ENCODE assay signal across 24 mouse cellular contexts in genomic region chr5:29641124-29641884, GRCm38 (mm10).
DNase-seq lines count a peak whose midpoint lies in the region; ATAC-seq and TF ChIP-seq lines count a peak whose summit lies in the region.
"Had no signal": no experiment of that assay in that cellular context is flagged by ENCODE, and none has a peak within 500 bp of the region (broad histone marks: within the 10 kb centered on the region; RNA-seq: fewer than 3 reads in every experiment).

No protein-coding gene starts in this region.

- no peaks in the 10 kb centered on the region for H3K4me1 ChIP-seq in kidney, adult 2 months (ENCODE audit: control insufficient read depth, insufficient read depth, low read length)
- H3K4me1 ChIP-seq: hindbrain, embryonic 10.5 days; hindbrain, embryonic 13.5 days had no signal

- WGBS in kidney, adult 2 months: 87% methylated on average over 7 of the region's 7 CpGs

- no peaks in the 10 kb centered on the region; the same call in none of the 2 replicates for H3K36me3 ChIP-seq in kidney, adult 2 months (ENCODE audit: control insufficient read depth, insufficient read depth, low read length)

- no peak for TF ChIP-seq CTCF in kidney, adult 2 months (conservative IDR thresholded peaks at IDR 0.05; ENCODE audit: insufficient read depth, insufficient read length, low read depth, low read length)

- no peaks in the 10 kb centered on the region for H3K27me3 ChIP-seq in kidney, adult 2 months (replicated peaks; ENCODE audit: control insufficient read depth, insufficient read depth, low read length)
- H3K27me3 ChIP-seq: hindbrain, embryonic 13.5 days had no signal

- no peak overlapping the region for H3K27ac ChIP-seq in kidney, adult 2 months (ENCODE audit: insufficient read depth, low read depth, low read length)
- H3K27ac ChIP-seq: hindbrain, embryonic 10.5 days; hindbrain, embryonic 13.5 days had no signal

- peak; percentile 7 for DNase-seq in heart, adult 11 months
- no peak for DNase-seq in heart, postnatal 14 days
- peak; percentile 63 for DNase-seq in NIH3T3 (ENCODE audit: low read depth)
- peak; percentile 9 for DNase-seq in fibroblast of lung, adult 2 months (ENCODE audit: low read depth)
- no peak for DNase-seq in c-Kit-positive CD71-positive TER-119-positive erythroid progenitor cells, embryonic 14.5 days (ENCODE audit: low spot score)
- DNase-seq in kidney, adult 2 months: no peak
- DNase-seq: adrenal gland, postnatal 10 days; adrenal gland, postnatal 36 days; cerebellum, adult 18-20 months; cerebellum, adult 9-10 months; cerebellum, postnatal 14 days; forebrain, postnatal 0 days; gastrocnemius, postnatal 10 days; gastrocnemius, postnatal 36 days; heart, postnatal 36 days; kidney, adult 18-20 months had no signal

- intact Hi-C loops in heart, postnatal 14 days (cut with DNase I): no loop called here

- no peak overlapping the region for H3K4me3 ChIP-seq in kidney, adult 2 months (ENCODE audit: insufficient read depth, low read depth, low read length)
- H3K4me3 ChIP-seq: hindbrain, embryonic 10.5 days; hindbrain, embryonic 13.5 days had no signal

- ATAC-seq in activated CD4-positive, CD25-positive, alpha-beta regulatory T cell, adult 4 months: no peak
- ATAC-seq: CD4-positive, CD25-positive, alpha-beta regulatory T cell, adult 4 months; forebrain, embryonic 14.5 days; forebrain, postnatal 0 days; hindbrain, embryonic 16.5 days; inflammation-experienced regulatory T-cells, adult 6 months; intestine, embryonic 16.5 days had no signal

- TF ChIP-seq POLR2A in kidney, adult 2 months (IDR thresholded peaks at IDR 0.05; ENCODE audit: low read depth, low read length): no peak

Comparison
In these comparisons a context has a peak if more than half of its experiments do, and no peak if none do; other contexts are left out.
1. DNase-seq: peak in heart, adult 11 months (single experiment), NIH3T3 (single experiment) and fibroblast of lung, adult 2 months (single experiment); none in heart, postnatal 14 days (0 of 2), c-Kit-positive CD71-positive TER-119-positive erythroid progenitor cells, embryonic 14.5 days (single experiment) and kidney, adult 2 months (single experiment).